Mouse (Mus musculus) brain, embryonic 18.5 days (tissue): ENCODE measurements around the gene Lamb3.

Experiments
- DNase-seq: peaks from one replicate; pipeline ENCODE4 v3.0.0-alpha.2; 2012; ENCODE audit warnings: low read depth, low spot score

Lamb3 gene

GRCm38 (mm10) chr1:193337787-193338310, 130.3 kb downstream of the Lamb3 start:
- no peak for DNase-seq

- no peak for DNase-seq
These were observed 131.0 kb downstream of the Lamb3 start for GRCm38 (mm10) chr1:193338363-193338995.

GRCm38 (mm10) chr1:193342198-193342946, 134.9 kb downstream of the Lamb3 start:
- DNase-seq: no peak

GRCm38 (mm10) chr1:193343853-193344252, 136.4 kb downstream of the Lamb3 start:
- no peak for DNase-seq

GRCm38 (mm10) chr1:193344976-193345375, 137.5 kb downstream of the Lamb3 start:
- no peak for DNase-seq

GRCm38 (mm10) chr1:193346908-193347307, 139.4 kb downstream of the Lamb3 start:
- no peak for DNase-seq

- no peak for DNase-seq
These were observed 140.9 kb downstream of the Lamb3 start for GRCm38 (mm10) chr1:193348261-193348962.

GRCm38 (mm10) chr1:193349702-193350545, 142.4 kb downstream of the Lamb3 start:
- DNase-seq: no peak

- no peak for DNase-seq
These were observed 143.0 kb downstream of the Lamb3 start for GRCm38 (mm10) chr1:193350546-193350801.

GRCm38 (mm10) chr1:193351583-193351982, 144.1 kb downstream of the Lamb3 start:
- DNase-seq: no peak

GRCm38 (mm10) chr1:193359199-193359598, 151.7 kb downstream of the Lamb3 start:
- no peak for DNase-seq

GRCm38 (mm10) chr1:193361181-193361580, 153.7 kb downstream of the Lamb3 start:
- no peak for DNase-seq

- DNase-seq: no peak
These were observed 154.6 kb downstream of the Lamb3 start for GRCm38 (mm10) chr1:193362078-193362477.

GRCm38 (mm10) chr1:193363801-193364231, 156.3 kb downstream of the Lamb3 start:
- DNase-seq: no peak

GRCm38 (mm10) chr1:193368055-193368454, 160.6 kb downstream of the Lamb3 start:
- no peak for DNase-seq

- no peak for DNase-seq
These were observed 161.6 kb downstream of the Lamb3 start for GRCm38 (mm10) chr1:193369091-193369490.

- peak; percentile 88 for DNase-seq
These were observed 162.6 kb downstream of the Lamb3 start, which contains the start of gene Camk1g for GRCm38 (mm10) chr1:193370096-193370495. Gene Camk1g, minus strand, starts transcription at chr1:193370298.

GRCm38 (mm10) chr1:193373906-193374413, 166.5 kb downstream of the Lamb3 start:
- no peak for DNase-seq

GRCm38 (mm10) chr1:193376478-193377134, 169.1 kb downstream of the Lamb3 start:
- DNase-seq: no peak

GRCm38 (mm10) chr1:193379634-193380033, 172.1 kb downstream of the Lamb3 start:
- DNase-seq: no peak

- DNase-seq: no peak
These were observed 173.4 kb downstream of the Lamb3 start for GRCm38 (mm10) chr1:193380877-193381276.
